Mouse (Mus musculus) MEL (cell line): ENCODE results near the gene Rbms3.

Experiments used
- CHD2 ChIP-seq: IDR thresholded peaks from 2 replicates; pipeline ENCODE4 v1.6.1; 2011; ENCODE audit warnings: low read length, improper control_type of control experiment
- MAFK ChIP-seq: IDR thresholded peaks from 2 replicates; pipeline ENCODE4 v1.6.1; 2011; ENCODE audit warnings: low read depth, mild to moderate bottlenecking, low read length, improper control_type of control experiment, borderline replicate concordance
- MAX ChIP-seq: IDR thresholded peaks from 2 replicates; pipeline ENCODE4 v1.6.1; 2011; ENCODE audit warnings: low read length, improper control_type of control experiment
- POLR2AphosphoS5 ChIP-seq: IDR thresholded peaks from 2 replicates; pipeline ENCODE4 v1.6.1; 2012; ENCODE audit warnings: low read depth, borderline replicate concordance, mild to moderate bottlenecking, inconsistent platforms, low read length, moderate library complexity, mixed read lengths
- USF1 ChIP-seq: IDR thresholded peaks from 2 replicates; pipeline ENCODE4 v1.6.1; 2014; ENCODE audit warnings: low read depth, mild to moderate bottlenecking, inconsistent platforms, low read length, improper control_type of control experiment, moderate library complexity
- ZC3H11A ChIP-seq: IDR thresholded peaks from 2 replicates; pipeline ENCODE4 v1.6.1; 2012; ENCODE audit warnings: low read depth, mild to moderate bottlenecking, inconsistent platforms, low read length, improper control_type of control experiment
- ZNF384 ChIP-seq: IDR thresholded peaks from 2 replicates; pipeline ENCODE4 v1.6.1; 2012; ENCODE audit warnings: low read depth, mild to moderate bottlenecking, inconsistent platforms, low read length, improper control_type of control experiment

DNA sequence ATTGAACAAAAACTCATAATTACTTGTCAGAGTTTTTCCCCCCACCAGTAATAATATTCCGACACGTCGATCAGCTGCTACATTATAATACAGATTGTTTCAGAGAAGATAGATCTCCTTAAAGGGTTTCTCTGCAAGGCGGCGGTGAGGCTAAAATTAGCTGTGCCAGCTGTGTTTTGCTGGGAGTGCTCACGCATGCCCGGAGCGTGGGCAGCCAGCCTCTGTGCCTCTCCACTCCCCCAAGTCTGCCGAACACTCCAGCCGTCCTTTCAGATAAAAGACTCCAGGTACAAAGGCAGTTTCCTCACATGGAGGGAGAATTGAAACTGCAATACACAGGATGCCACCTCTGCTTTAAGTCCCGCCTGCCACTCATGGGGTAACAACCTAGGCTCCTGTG is 376.4 kb downstream of the Rbms3 start:
- TF ChIP-seq USF1 (no peak), CHD2 (no peak), ZNF384 (no peak), ZC3H11A (no peak), MAFK (no peak), MAX (no peak), POLR2AphosphoS5 (no peak)
